22 mouse cellular contexts compared by ENCODE assay signal in genomic region chr13:32776350-32776749, GRCm38 (mm10). TPM values are rescaled to one million over a fixed set of nuclear protein-coding genes. Genes with fewer than 3 reads are reported as not detected.
A peak's percentile ranks its signal among the peaks of the same experiment; 100 is the strongest.
DNase-seq lines count a peak whose midpoint lies in the region; ATAC-seq lines count a peak whose summit lies in the region.
"Had no signal": no experiment of that assay in that cellular context is flagged by ENCODE, and none has a peak within 500 bp of the region (broad histone marks: within the 10 kb centered on the region; RNA-seq: fewer than 3 reads in every experiment).

No protein-coding gene starts in this region.

- no peaks in the 10 kb centered on the region for H3K9me3 ChIP-seq in heart, embryonic 15.5 days (replicated peaks)
- H3K9me3 ChIP-seq in heart, embryonic 12.5 days (replicated peaks) = no peaks in the 10 kb centered on the region
- H3K9me3 ChIP-seq: liver, embryonic 12.5 days; midbrain, embryonic 12.5 days had no signal

- 0 out of 2 replicates have a peak, but pooled peaks have one; percentile 18 for ATAC-seq in heart, embryonic 15.5 days (replicated peaks; ENCODE audit: insufficient number of reproducible peaks, insufficient read depth, low FRiP score, low read depth)
- ATAC-seq in heart, embryonic 12.5 days (ENCODE audit: insufficient number of reproducible peaks, low FRiP score) = no peak
- ATAC-seq: forebrain, embryonic 16.5 days; liver, embryonic 12.5 days had no signal

- peak; percentile 57 for DNase-seq in gastrocnemius, adult 18-20 months (ENCODE audit: low spot score)
- DNase-seq in gastrocnemius, postnatal 36 days = no peak
- DNase-seq in heart, postnatal 10 days = peak; percentile 50 to 64
- DNase-seq in thymus, postnatal 4 days = no peak
- DNase-seq in left cerebral cortex, adult 9 months (ENCODE audit: low spot score in 2 of 2) = no peak
- DNase-seq: B cell, adult 2 months; cerebellum, adult 11-12 months; cerebellum, postnatal 25 days; kidney, adult 9 months; layer of hippocampus, adult 9-11 months; right cerebral cortex, postnatal 25 days; thymus, postnatal 25 days had no signal

- H3K4me1 ChIP-seq in heart, embryonic 15.5 days (replicated peaks) = peaks cover 15% of the 10 kb centered on the region
- H3K4me1 ChIP-seq in heart, embryonic 12.5 days (replicated peaks) = peaks cover 14% of the 10 kb centered on the region
- H3K4me1 ChIP-seq: liver, embryonic 12.5 days; midbrain, embryonic 12.5 days had no signal

- intact Hi-C loops in gastrocnemius, postnatal 36 days (cut with DNase I) = no loop called here
- intact Hi-C loops in heart, postnatal 10 days (cut with DNase I) = no loop called here

- no peaks in the 10 kb centered on the region for H3K27me3 ChIP-seq in heart, embryonic 15.5 days
- no peaks in the 10 kb centered on the region for H3K27me3 ChIP-seq in heart, embryonic 12.5 days (replicated peaks)
- H3K27me3 ChIP-seq: liver, embryonic 12.5 days; midbrain, embryonic 12.5 days had no signal

- H3K4me2 ChIP-seq in heart, embryonic 15.5 days = no peak overlapping the region
- H3K4me2 ChIP-seq in heart, embryonic 12.5 days = no peak overlapping the region
- H3K4me2 ChIP-seq: liver, embryonic 12.5 days; lung, embryonic 14.5 days; midbrain, embryonic 12.5 days had no signal

- 73% methylated on average over 10 of the region's 10 CpGs for WGBS in heart, embryonic 15.5 days
- WGBS in heart, embryonic 12.5 days = 87% methylated on average over 10 of the region's 10 CpGs

- H3K27ac ChIP-seq in heart, embryonic 15.5 days = peak overlapping the region; percentile 57
- H3K27ac ChIP-seq in heart, embryonic 12.5 days (ENCODE audit: poor library complexity, severe bottlenecking) = no peak overlapping the region
- H3K27ac ChIP-seq: liver, embryonic 12.5 days; macrophage; midbrain, embryonic 12.5 days had no signal

- H3K36me3 ChIP-seq in heart, embryonic 15.5 days = no peaks in the 10 kb centered on the region
- H3K36me3 ChIP-seq in heart, embryonic 12.5 days = no peaks in the 10 kb centered on the region
- H3K36me3 ChIP-seq: liver, embryonic 12.5 days; midbrain, embryonic 12.5 days had no signal

- no peak overlapping the region for H3K4me3 ChIP-seq in heart, embryonic 15.5 days
- H3K4me3 ChIP-seq in heart, embryonic 12.5 days = no peak overlapping the region
- H3K4me3 ChIP-seq: liver, embryonic 12.5 days; midbrain, embryonic 12.5 days had no signal

- no peak overlapping the region for H3K9ac ChIP-seq in heart, embryonic 15.5 days
- H3K9ac ChIP-seq in heart, embryonic 12.5 days = no peak overlapping the region
- H3K9ac ChIP-seq: liver, embryonic 12.5 days; lung, embryonic 14.5 days; midbrain, embryonic 12.5 days had no signal

RNA-seq across cellular contexts. Expression of gene Mylk4, which starts 7.4 kb away (rescaled TPM):
- 1,000 to 10,000 TPM; 1,080 to 1,440 TPM for total RNA-seq in gastrocnemius, adult 18-20 months (2021)
- 1,000 to 10,000 TPM; 1,458 to 1,785 TPM for total RNA-seq in gastrocnemius, postnatal 36 days (2021)
- 0.76 and 1.1 TPM in 2 replicates for polyA plus RNA-seq in heart, embryonic 15.5 days (2015; fragmentation: Nextera tagmentation; extraction: Ambion mirVana)
- polyA plus RNA-seq in heart, embryonic 12.5 days (2016; fragmentation: Nextera tagmentation; extraction: Ambion mirVana) = 0.18 and 0.28 TPM in 2 replicates
- 100 to 1,000 TPM; 109 to 127 TPM for total RNA-seq in heart, postnatal 10 days (2021)
- polyA plus RNA-seq: forebrain, embryonic 16.5 days; lung, embryonic 14.5 days; macrophage; midbrain, embryonic 12.5 days had no signal

RNA-seq across cellular contexts. Expression of gene Wrnip1, which starts 25.5 kb away (rescaled TPM):
- total RNA-seq in gastrocnemius, adult 18-20 months (2021) = 1 to 10 TPM; 5.9 to 6.1 TPM
- total RNA-seq in gastrocnemius, postnatal 36 days (2021) = 1 to 10 TPM; 5.9 to 7.4 TPM
- polyA plus RNA-seq in heart, embryonic 15.5 days (2015; fragmentation: Nextera tagmentation; extraction: Ambion mirVana) = 22.2 and 28.0 TPM in 2 replicates
- 30.2 TPM in 2 replicates for polyA plus RNA-seq in heart, embryonic 12.5 days (2016; fragmentation: Nextera tagmentation; extraction: Ambion mirVana)
- 10 to 100 TPM; 27.4 to 28.8 TPM for total RNA-seq in heart, postnatal 10 days (2021)

RNA-seq across cellular contexts. Expression of gene D930007J09Rik, which starts 26.3 kb away (rescaled TPM):
- not detected for total RNA-seq in gastrocnemius, adult 18-20 months (2021)
- total RNA-seq in gastrocnemius, postnatal 36 days (2021) = not detected
- not detected in 2 replicates for polyA plus RNA-seq in heart, embryonic 15.5 days (2015; fragmentation: Nextera tagmentation; extraction: Ambion mirVana)
- not detected in 2 replicates for polyA plus RNA-seq in heart, embryonic 12.5 days (2016; fragmentation: Nextera tagmentation; extraction: Ambion mirVana)
- total RNA-seq in heart, postnatal 10 days (2021) = under 1 TPM; 0.81 to 0.82 TPM
- polyA plus RNA-seq: forebrain, embryonic 16.5 days; hindbrain, embryonic 11.5 days; liver, embryonic 12.5 days; lung, embryonic 14.5 days; macrophage; midbrain, embryonic 12.5 days; neural tube, embryonic 14.5 days; testis, adult 2 months had no signal

Comparison
In these comparisons a context has a peak if more than half of its experiments do, and no peak if none do; other contexts are left out.
1. DNase-seq: peak in gastrocnemius, adult 18-20 months (single experiment) and heart, postnatal 10 days (2 of 2); none in gastrocnemius, postnatal 36 days (0 of 2), thymus, postnatal 4 days (single experiment) and left cerebral cortex, adult 9 months (0 of 2).
2. RNA of gene Mylk4, which starts 7.4 kb away (total RNA-seq): 1,458 to 1,785 TPM in gastrocnemius, postnatal 36 days and 1,080 to 1,440 TPM in gastrocnemius, adult 18-20 months; 109 to 127 TPM in heart, postnatal 10 days; every median in the first group is over 4 times any median in the second.